Mouse (Mus musculus) skeletal muscle tissue, postnatal 0 days (tissue): ENCODE results near the gene Rpl10-ps3. TPM values are rescaled to one million over a fixed set of nuclear protein-coding genes. Genes with fewer than 3 reads are reported as not detected.

Experiments used
- polyA plus RNA-seq: library from polyadenylated mRNA; unstranded; fragments of >200 nt; fragmentation: Nextera tagmentation; extraction: Ambion mirVana; gene quantifications from 2 replicates; pipeline ENCODE4 v1.2.1, GENCODE M21; 2015

Gene Rpl10-ps3
- 135 and 175 TPM in 2 replicates for polyA plus RNA-seq

GRCm38 (mm10) chr9:50344868-50345267 is at the start of gene Rpl10-ps3:
TSS of gene Rpl10-ps3 (minus strand) at chr9:50344968.

Other genes with a start within 250 kb of the Rpl10-ps3 start
- gene Plet1, start 149.6 kb upstream of the Rpl10-ps3 start, polyA plus RNA-seq, result 0.19 and 0.72 TPM in 2 replicates
- 51.1 and 58.1 TPM in 2 replicates for gene Pts, start 183.8 kb upstream of the Rpl10-ps3 start, polyA plus RNA-seq
- 4.8 and 8.2 TPM in 2 replicates for gene Il18, start 209.9 kb upstream of the Rpl10-ps3 start, polyA plus RNA-seq
- gene Bco2, start 210.2 kb upstream of the Rpl10-ps3 start, polyA plus RNA-seq, result 0.17 and 0.19 TPM in 2 replicates
- gene Tex12, start 216.4 kb upstream of the Rpl10-ps3 start, polyA plus RNA-seq, result not detected in 2 replicates